Comparison of ENCODE assay signal across 8 mouse cellular contexts in the genomic region with DNA sequence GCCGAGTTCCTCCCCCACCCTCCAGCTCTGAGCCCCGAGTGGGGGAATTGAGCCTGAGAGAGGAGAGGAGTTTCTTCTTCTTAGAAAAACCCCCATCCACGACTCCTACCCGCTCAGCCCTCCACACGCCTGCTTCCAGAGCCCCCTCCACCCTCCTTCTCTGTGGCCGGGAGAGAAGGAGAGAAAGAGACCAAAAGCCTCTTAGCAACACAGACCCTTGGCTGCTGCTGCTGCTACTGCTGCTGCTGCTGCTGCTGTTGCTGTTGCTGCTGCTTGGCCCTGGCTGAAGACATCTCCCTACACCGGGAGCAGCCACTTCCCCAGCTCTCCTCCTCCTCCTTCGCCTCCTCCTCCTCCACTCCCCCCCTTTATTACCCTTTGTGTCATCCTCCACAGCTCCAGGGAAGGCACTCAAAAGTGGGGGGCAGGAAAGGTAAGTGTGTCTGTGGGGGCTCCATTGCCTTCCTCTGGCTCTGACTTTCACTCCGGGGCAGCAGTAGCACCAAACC. TPM values are rescaled to one million over a fixed set of nuclear protein-coding genes. Genes with fewer than 3 reads are reported as not detected.
DNase-seq lines count a peak whose midpoint lies in the region; ATAC-seq and TF ChIP-seq lines count a peak whose summit lies in the region.

No protein-coding gene starts in this region.

- peak overlapping the region; percentile 86 for H3K4me3 ChIP-seq in layer of hippocampus, adult 2 months
- H3K4me3 ChIP-seq in limb, embryonic 11.5 days (ENCODE audit: low read depth, low read length) = peak overlapping the region; percentile 81
- peak overlapping the region; percentile 72 for H3K4me3 ChIP-seq in midbrain, embryonic 11.5 days (ENCODE audit: low read depth, low read length)

- H3K9me3 ChIP-seq in limb, embryonic 11.5 days (ENCODE audit: control insufficient read depth, low read length) = no peaks in the 10 kb centered on the region
- H3K9me3 ChIP-seq in midbrain, embryonic 11.5 days (ENCODE audit: control insufficient read depth, low read length) = no peaks in the 10 kb centered on the region

- H3K27me3 ChIP-seq in limb, embryonic 11.5 days (ENCODE audit: control insufficient read depth, insufficient read depth, low read length) = no peaks in the 10 kb centered on the region
- H3K27me3 ChIP-seq in midbrain, embryonic 11.5 days (ENCODE audit: control insufficient read depth, insufficient read depth, low read length) = no peaks in the 10 kb centered on the region

- WGBS in limb, embryonic 11.5 days = 0% methylated on average over 8 of the region's 9 CpGs
- 2% methylated on average over 6 of the region's 9 CpGs for WGBS in midbrain, embryonic 11.5 days

- H3K36me3 ChIP-seq in limb, embryonic 11.5 days (ENCODE audit: control insufficient read depth, insufficient read depth, low read length) = no peaks in the 10 kb centered on the region
- no peaks in the 10 kb centered on the region for H3K36me3 ChIP-seq in midbrain, embryonic 11.5 days (ENCODE audit: control insufficient read depth, insufficient read depth, low read length)

- no peak for TF ChIP-seq CTCF in layer of hippocampus, adult 2 months (conservative IDR thresholded peaks at IDR 0.05)

- H3K9ac ChIP-seq in limb, embryonic 11.5 days (ENCODE audit: low read length) = peak overlapping the region; percentile 82
- H3K9ac ChIP-seq in midbrain, embryonic 11.5 days (ENCODE audit: low read length) = peak overlapping the region; percentile 88

- H3K4me2 ChIP-seq in limb, embryonic 11.5 days (ENCODE audit: low read depth, severe bottlenecking) = peak overlapping the region; percentile 56
- peak overlapping the region; percentile 77 for H3K4me2 ChIP-seq in midbrain, embryonic 11.5 days

- peak; percentile 4 for ATAC-seq in inflammation-experienced regulatory T-cells, adult 6 months
- ATAC-seq in limb, embryonic 11.5 days (ENCODE audit: insufficient number of reproducible peaks, low FRiP score, low TSS enrichment, low read depth) = peak; percentile 67
- peak; percentile 71 for ATAC-seq in midbrain, embryonic 11.5 days (ENCODE audit: low FRiP score)

- H3K4me1 ChIP-seq in limb, embryonic 11.5 days (ENCODE audit: control insufficient read depth, insufficient read depth, low read length) = no peaks in the 10 kb centered on the region
- H3K4me1 ChIP-seq in midbrain, embryonic 11.5 days (ENCODE audit: control insufficient read depth, insufficient read depth, low read length) = peaks cover 6% of the 10 kb centered on the region

- peak; percentile 30 to 31 for DNase-seq in layer of hippocampus, adult 2 months (ENCODE audit: low spot score in 2 of 2)
- no peak for DNase-seq in layer of hippocampus, postnatal 14 days (ENCODE audit: low spot score in 2 of 2)
- DNase-seq in cerebellum, adult 9-11 months = peak; percentile 79
- DNase-seq in frontal cortex, postnatal 36 days (ENCODE audit: low spot score in 2 of 2) = peak; percentile 35 to 55
- no peak for DNase-seq in limb, embryonic 11.5 days (ENCODE audit: low spot score)
- DNase-seq in midbrain, embryonic 11.5 days (ENCODE audit: low spot score, missing footprints) = peak; percentile 98
- peak; percentile 29 to 49 for DNase-seq in spleen, adult 18-20 months

- peak overlapping the region; percentile 98 for H3K27ac ChIP-seq in layer of hippocampus, adult 2 months
- H3K27ac ChIP-seq in limb, embryonic 11.5 days (replicated peaks; ENCODE audit: low read depth, low read length) = peak overlapping the region; percentile 81
- H3K27ac ChIP-seq in midbrain, embryonic 11.5 days (ENCODE audit: low read depth, low read length) = peak overlapping the region; percentile 85

RNA-seq across cellular contexts. Expression of a gene that starts 0.3 kb away (rescaled TPM):
- total RNA-seq in layer of hippocampus, adult 2 months (2021) = 10 to 100 TPM; 66.8 to 80.3 TPM
- total RNA-seq in layer of hippocampus, postnatal 14 days (2021) = 10 to 100 TPM; 63.2 to 68.1 TPM
- polyA plus RNA-seq in inflammation-experienced regulatory T-cells, adult 6 months (2017; shearing (Covaris generic)) = 100 to 1,000 TPM in 2 of 3 experiments, 10 to 100 TPM in 1; 95.1 to 114 (median 114) TPM
- 141 and 146 TPM in 2 replicates for polyA plus RNA-seq in limb, embryonic 11.5 days (2014; fragmentation: Nextera tagmentation; extraction: Ambion mirVana)
- 142 and 151 TPM in 2 replicates for polyA plus RNA-seq in midbrain, embryonic 11.5 days (2014; fragmentation: Nextera tagmentation; extraction: Ambion mirVana)

RNA-seq across cellular contexts. Expression of a gene that starts 0.5 kb away (rescaled TPM):
- total RNA-seq in layer of hippocampus, adult 2 months (2021) = 100 to 1,000 TPM; 134 to 135 TPM
- total RNA-seq in layer of hippocampus, postnatal 14 days (2021) = 100 to 1,000 TPM in 1 of 2 experiments, 10 to 100 TPM in 1; 99.6 to 114 TPM
- 10 to 100 TPM; 20.2 to 32.2 (median 22.8) TPM for polyA plus RNA-seq in inflammation-experienced regulatory T-cells, adult 6 months (2017; shearing (Covaris generic))
- polyA plus RNA-seq in limb, embryonic 11.5 days (2014; fragmentation: Nextera tagmentation; extraction: Ambion mirVana) = 32.9 and 37.9 TPM in 2 replicates
- polyA plus RNA-seq in midbrain, embryonic 11.5 days (2014; fragmentation: Nextera tagmentation; extraction: Ambion mirVana) = 34.0 and 35.9 TPM in 2 replicates

Comparison
In these comparisons a context has a peak if more than half of its experiments do, and no peak if none do; other contexts are left out.
1. DNase-seq: peak in layer of hippocampus, adult 2 months (2 of 2), cerebellum, adult 9-11 months (single experiment), frontal cortex, postnatal 36 days (2 of 2), midbrain, embryonic 11.5 days (single experiment) and spleen, adult 18-20 months (2 of 2); none in layer of hippocampus, postnatal 14 days (0 of 2) and limb, embryonic 11.5 days (single experiment).
2. ATAC-seq: peak in every context shown above with its lines; median percentile 71 in midbrain, embryonic 11.5 days; 67 in limb, embryonic 11.5 days; 4 in inflammation-experienced regulatory T-cells, adult 6 months.
3. Peak in every context shown above with its lines, with median percentiles within 50 percentile points of each other: H3K27ac ChIP-seq and H3K4me3 ChIP-seq.